Mouse (Mus musculus) embryo, embryonic 10 days (tissue): ENCODE results near the gene Ptpn14.
A peak's percentile ranks its signal among the peaks of the same experiment; 100 is the strongest.

ENCODE experiments used
- DNase-seq: peaks from one replicate; pipeline ENCODE4 v3.0.0-alpha.2; 2015; ENCODE audit warnings: low spot score

Ptpn14 gene

GRCm38 (mm10) chr1:189808453-189808852 lies 80.4 kb downstream of the Ptpn14 start:
- DNase-seq: no peak

GRCm38 (mm10) chr1:189811778-189812177 lies 83.7 kb downstream of the Ptpn14 start:
- DNase-seq: no peak

GRCm38 (mm10) chr1:189814385-189814784 lies 86.3 kb downstream of the Ptpn14 start:
- no peak for DNase-seq

GRCm38 (mm10) chr1:189817089-189817488 lies 89.0 kb downstream of the Ptpn14 start:
- no peak for DNase-seq

- DNase-seq: no peak
Observed at GRCm38 (mm10) chr1:189817810-189818209, 89.7 kb downstream of the Ptpn14 start.

GRCm38 (mm10) chr1:189820111-189820510 lies 92.0 kb downstream of the Ptpn14 start:
- no peak for DNase-seq

GRCm38 (mm10) chr1:189824436-189824835 lies 96.4 kb downstream of the Ptpn14 start:
- DNase-seq: no peak

GRCm38 (mm10) chr1:189830391-189830790 lies 102.3 kb downstream of the Ptpn14 start:
- DNase-seq: no peak

GRCm38 (mm10) chr1:189830797-189831232 lies 102.7 kb downstream of the Ptpn14 start:
- peak; percentile 55 for DNase-seq

GRCm38 (mm10) chr1:189833351-189833750 lies 105.3 kb downstream of the Ptpn14 start:
- peak; percentile 20 for DNase-seq

- no peak for DNase-seq
Observed at GRCm38 (mm10) chr1:189834166-189834565, 106.1 kb downstream of the Ptpn14 start.

GRCm38 (mm10) chr1:189846319-189846718 lies 118.3 kb downstream of the Ptpn14 start:
- no peak for DNase-seq

GRCm38 (mm10) chr1:189849550-189849949 lies 121.5 kb downstream of the Ptpn14 start:
- no peak for DNase-seq

GRCm38 (mm10) chr1:189852051-189852450 lies 124.0 kb downstream of the Ptpn14 start:
- no peak for DNase-seq

GRCm38 (mm10) chr1:189852456-189852855 lies 124.4 kb downstream of the Ptpn14 start:
- peak; percentile 43 for DNase-seq

- DNase-seq: no peak
Observed at GRCm38 (mm10) chr1:189854646-189855045, 126.6 kb downstream of the Ptpn14 start.

GRCm38 (mm10) chr1:189855739-189856138 lies 127.7 kb downstream of the Ptpn14 start:
- no peak for DNase-seq

GRCm38 (mm10) chr1:189858377-189858776 lies 130.3 kb downstream of the Ptpn14 start:
- no peak for DNase-seq

GRCm38 (mm10) chr1:189860112-189860941 lies 132.3 kb downstream of the Ptpn14 start:
- DNase-seq: no peak

GRCm38 (mm10) chr1:189860942-189861315 lies 132.9 kb downstream of the Ptpn14 start:
- no peak for DNase-seq

- no peak for DNase-seq
Observed at GRCm38 (mm10) chr1:189863727-189864126, 135.7 kb downstream of the Ptpn14 start.

- DNase-seq: no peak
Observed at GRCm38 (mm10) chr1:189864301-189864700, 136.2 kb downstream of the Ptpn14 start.

- DNase-seq: no peak
Observed at GRCm38 (mm10) chr1:189864846-189865560, 136.9 kb downstream of the Ptpn14 start.
